Mouse (Mus musculus): ENCODE measurements around the gene Ndc80.

GRCm38 (mm10) chr17:71486231-71486851 lies 40.3 kb downstream of the Ndc80 start:
- TF ChIP-seq CTCF (IDR thresholded peaks at IDR 0.05; ENCODE audit: low read depth), result no peak
- no peak for TF ChIP-seq EP300 (IDR thresholded peaks at IDR 0.05; ENCODE audit: low read depth)

All from heart, postnatal 0 days (tissue).